Mouse (Mus musculus): ENCODE data around the gene Abca3.
"Not testable (repeated sequence)": the region's sequence is repeated elsewhere in the genome, so short reads cannot be mapped to it uniquely, and the experiment has no call there.

DNA sequence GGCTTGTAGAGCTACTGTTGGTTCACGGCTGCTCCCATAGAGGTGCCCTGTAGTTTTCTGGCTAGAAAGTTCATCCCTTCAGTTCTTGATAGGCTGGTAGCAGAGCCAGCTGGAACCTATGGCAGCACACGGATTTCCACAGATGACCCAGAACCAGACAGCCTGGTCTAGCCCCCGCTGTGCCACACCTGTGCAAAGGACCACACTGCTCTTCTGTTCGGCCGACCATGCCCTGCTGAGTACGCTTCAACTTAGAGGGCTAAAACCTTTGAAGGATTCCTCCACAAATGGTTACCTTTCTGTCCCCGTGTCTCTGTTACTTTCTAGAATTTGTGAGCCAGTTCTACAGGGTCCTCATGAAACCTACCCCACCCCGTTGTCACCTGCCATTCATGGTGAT, 73.6 kb downstream of the Abca3 start:
- TF ChIP-seq POLR2A, CTCF (IDR thresholded peaks at IDR 0.05; ENCODE audit: extremely low read depth, insufficient read depth, low read length): not testable (repeated sequence)
